Mouse (Mus musculus) thymus, adult 2 months (tissue): ENCODE data around the gene Gm20388.

Experiments used
- CTCF ChIP-seq: fragments of 200-500 bp; IDR thresholded peaks from 2 replicates; pipeline ENCODE4 v1.5.1; 2012; ENCODE audit warnings: mild to moderate bottlenecking, control low read depth, low read length, moderate library complexity, borderline replicate concordance; ENCODE audit not compliant: control insufficient read depth, poor library complexity, insufficient read depth; ENCODE audit errors: extremely low read depth
- POLR2A ChIP-seq: fragments of 200-500 bp; IDR thresholded peaks from 2 replicates; pipeline ENCODE4 v1.6.1; 2012; ENCODE audit warnings: mild to moderate bottlenecking, low read length, control low read depth, moderate library complexity; ENCODE audit not compliant: control insufficient read depth, poor library complexity, insufficient read depth; ENCODE audit errors: extremely low read depth

- TF ChIP-seq CTCF = no peak
- no peak for TF ChIP-seq POLR2A
Measured at GRCm38 (mm10) chr8:122291549-122291948, 2380.9 kb downstream of the Gm20388 start.
